Mouse (Mus musculus): ENCODE measurements around the gene Tiam1.
A peak's percentile ranks its signal among the peaks of the same experiment; 100 is the strongest.

Tiam1 gene

DNA sequence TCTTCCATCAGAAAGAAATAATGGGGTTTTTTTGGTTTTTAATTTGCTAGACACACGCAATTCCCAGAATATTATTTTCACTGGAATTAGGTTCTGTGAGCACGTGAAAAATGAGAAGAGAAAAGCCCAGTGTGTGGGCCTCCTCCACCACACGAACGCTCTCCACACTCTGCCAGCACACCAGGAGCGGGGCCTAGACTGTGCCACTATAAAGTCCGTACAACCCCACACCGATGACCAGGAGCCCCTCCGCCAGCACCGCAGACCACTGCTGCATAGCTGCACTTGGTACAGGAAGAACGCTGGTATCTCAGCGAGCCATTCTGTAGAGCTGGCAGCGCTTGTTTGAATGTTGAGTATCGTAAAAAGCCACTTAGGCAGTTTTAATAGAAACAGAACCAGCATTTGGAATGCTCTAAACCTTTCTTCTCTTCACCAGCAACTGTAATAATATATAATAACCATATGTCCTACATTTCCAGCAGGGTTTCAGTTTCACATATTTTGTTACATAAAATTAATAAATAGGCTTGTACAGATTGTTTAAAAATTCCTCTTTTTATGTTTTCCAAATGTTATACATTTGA, 136.1 kb downstream of the Tiam1 start:
- DNase-seq (ENCODE audit: extremely low spot score, low read depth, low spot score): no peak

DNA sequence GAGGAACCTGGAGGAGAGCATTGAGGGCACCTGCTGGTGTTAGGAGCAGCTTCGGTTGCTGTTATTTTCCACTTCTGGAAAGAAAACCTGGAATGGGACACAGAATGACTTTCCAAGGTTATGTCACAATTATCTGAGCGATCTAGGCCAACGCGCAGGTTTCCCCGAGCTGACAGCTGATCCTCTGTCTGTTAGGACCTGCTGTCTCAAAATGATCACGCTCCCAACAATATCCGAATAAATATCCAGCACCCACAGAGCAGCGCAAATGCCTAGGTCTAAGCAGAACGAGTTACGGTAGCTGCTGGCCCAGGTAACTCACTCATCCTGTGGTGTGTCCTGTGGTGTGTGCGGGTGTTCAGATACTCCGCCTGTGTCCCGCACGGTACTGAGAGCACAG, 140.0 kb downstream of the Tiam1 start:
- no peak for DNase-seq (ENCODE audit: extremely low spot score, low read depth, low spot score)

DNA sequence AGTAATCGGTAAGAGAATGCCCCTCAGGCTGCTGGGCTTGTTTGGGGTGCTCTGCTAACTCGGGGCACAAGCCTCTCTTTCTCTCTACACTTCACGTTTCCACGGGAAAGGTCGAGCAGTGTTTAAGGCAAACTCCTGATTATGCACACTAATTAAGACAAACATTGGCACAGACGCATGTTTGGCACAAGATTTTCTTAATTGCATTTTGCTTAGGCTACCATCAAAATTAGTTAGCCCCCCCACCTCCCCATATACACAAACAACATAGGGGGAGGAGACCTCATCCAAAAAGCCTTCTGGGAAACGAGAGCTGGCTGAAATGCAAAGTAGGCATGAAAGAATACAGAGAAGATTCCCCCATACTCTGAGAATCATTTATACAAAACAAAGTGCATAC, 148.4 kb downstream of the Tiam1 start:
- DNase-seq (ENCODE audit: extremely low spot score, low read depth, low spot score): no peak

DNA sequence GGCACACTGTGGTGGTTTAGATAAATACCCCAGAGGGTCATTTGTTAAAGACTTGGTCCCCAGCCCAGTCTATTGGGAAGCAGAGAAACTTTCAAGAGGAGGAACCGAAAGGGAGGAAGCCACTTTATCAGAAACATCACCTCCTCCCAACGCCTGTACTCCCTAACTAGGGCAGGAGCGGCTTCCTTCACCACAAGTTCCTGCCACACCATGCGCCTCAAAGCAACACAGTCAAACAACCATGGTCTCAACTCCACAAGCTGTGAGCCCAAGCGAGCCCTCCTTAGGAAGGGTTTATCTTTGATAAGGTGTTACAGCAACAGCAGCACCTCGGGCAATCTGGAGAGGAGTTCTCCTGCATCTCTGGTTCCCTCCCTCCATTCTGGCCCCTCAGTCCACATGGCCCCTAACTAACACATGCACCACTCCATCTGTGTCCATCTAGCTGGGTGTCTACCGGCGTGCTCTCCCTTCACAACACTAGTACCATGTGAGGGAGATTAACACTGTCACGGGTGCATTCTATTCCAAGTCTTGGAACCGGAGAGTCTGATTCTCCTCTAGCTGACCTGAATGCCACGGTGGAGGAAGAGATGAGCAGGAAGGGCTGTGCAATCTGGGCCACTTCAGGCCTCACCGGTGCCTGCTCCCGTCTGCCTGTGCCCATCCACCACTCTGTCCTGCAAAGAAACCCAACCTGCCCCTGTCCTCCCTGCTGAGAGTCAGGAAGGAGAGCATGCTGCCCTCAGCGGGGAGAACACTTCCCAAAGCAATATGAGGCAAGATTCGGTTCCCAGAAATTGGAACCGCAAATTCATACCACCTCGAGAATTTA, 149.4 kb downstream of the Tiam1 start:
- no peak for DNase-seq (ENCODE audit: extremely low spot score, low read depth, low spot score)

DNA sequence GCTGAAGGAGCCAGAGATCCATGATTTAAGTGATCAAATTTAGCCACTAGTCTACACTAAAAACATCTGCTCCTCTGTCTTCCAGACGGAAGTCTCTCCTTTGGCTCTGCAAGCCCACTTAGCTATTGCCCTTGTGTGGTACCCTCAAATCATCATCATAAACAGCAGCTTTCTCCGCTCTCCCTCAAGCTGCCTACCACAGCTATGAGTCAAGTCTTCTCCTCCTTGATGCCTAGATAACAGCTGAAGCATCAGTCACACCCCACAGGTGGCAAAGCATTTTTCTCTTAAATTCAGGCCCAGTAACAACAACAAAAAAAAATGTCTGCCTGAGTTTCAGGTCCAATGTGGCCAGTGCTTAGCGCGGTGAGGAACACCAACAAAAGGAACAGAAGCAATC, 150.1 kb downstream of the Tiam1 start:
- no peak for DNase-seq (ENCODE audit: extremely low spot score, low read depth, low spot score)

DNA sequence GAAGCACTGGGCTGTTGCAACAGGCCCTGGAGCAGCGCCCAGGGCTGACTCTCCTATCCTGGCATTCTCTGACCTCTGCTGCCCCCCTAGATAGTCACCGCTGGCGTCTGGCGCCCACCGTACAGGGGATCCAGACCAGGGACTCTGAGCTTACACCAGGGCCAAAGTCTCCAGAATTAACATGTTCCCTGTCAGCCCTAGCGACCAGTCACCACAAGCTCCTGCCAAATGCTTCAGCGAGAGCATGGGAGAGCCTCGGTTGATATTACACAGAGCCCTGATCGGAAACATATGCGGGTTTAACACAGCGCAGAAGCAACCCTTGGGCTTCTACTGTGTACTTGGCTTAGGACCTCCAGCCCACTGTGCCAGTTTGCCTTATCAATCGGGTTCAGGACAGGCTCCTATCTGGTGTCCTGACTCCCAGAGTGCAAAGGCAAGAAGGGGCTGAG, 151.8 kb downstream of the Tiam1 start:
- peak; percentile 42 for DNase-seq (ENCODE audit: extremely low spot score, low read depth, low spot score)

DNA sequence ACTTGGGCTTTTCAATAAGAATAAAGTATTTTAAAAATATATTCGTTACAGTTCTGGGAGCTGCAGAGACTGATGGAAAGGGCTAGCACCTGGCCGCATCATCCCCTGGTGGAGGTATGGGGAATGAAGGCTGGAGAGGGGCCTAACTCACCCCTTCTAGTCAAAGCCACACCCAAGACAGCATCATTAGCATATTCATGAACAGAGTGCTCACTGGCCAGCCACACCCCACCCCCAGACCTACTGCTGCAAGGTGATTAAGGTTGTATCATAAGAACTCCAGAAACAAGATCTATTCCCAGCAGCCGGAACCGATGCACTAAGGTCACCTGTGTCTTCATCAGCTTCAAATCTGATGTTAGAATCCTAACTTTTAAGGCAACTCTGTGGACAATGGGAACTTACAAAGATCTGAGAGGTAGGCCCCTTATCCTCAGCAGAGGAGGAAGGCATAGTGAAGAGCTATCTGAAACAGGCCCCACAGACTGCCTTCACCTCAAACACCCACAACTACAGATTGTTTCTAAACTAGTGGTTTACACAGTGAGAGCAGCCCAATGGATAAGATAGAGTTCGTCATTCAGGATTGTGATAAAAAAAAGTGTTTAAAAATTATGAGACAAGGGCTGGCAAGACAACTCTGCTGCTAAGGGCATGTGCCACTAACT, 153.1 kb downstream of the Tiam1 start:
- DNase-seq (ENCODE audit: extremely low spot score, low read depth, low spot score): no peak

DNA sequence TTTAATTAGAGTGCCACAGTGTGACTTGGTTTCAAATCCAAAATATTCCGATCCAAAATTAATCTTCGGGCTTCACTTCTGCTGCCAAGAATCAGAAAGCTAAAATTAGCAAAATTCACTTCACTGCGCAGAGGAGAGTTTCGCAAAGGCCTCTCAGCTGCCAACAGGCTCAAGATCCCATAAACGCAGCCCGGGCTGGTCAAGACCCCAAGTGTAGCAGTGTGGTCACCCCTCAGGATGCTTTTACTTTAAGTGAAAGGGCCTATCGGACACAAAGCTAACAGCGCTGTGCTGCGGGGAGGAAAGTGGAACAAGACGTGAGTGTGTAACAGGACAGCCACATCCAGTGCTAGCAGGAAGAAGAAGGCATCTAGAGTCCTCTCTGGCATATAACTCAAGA, 153.8 kb downstream of the Tiam1 start:
- no peak for DNase-seq (ENCODE audit: extremely low spot score, low read depth, low spot score)

DNA sequence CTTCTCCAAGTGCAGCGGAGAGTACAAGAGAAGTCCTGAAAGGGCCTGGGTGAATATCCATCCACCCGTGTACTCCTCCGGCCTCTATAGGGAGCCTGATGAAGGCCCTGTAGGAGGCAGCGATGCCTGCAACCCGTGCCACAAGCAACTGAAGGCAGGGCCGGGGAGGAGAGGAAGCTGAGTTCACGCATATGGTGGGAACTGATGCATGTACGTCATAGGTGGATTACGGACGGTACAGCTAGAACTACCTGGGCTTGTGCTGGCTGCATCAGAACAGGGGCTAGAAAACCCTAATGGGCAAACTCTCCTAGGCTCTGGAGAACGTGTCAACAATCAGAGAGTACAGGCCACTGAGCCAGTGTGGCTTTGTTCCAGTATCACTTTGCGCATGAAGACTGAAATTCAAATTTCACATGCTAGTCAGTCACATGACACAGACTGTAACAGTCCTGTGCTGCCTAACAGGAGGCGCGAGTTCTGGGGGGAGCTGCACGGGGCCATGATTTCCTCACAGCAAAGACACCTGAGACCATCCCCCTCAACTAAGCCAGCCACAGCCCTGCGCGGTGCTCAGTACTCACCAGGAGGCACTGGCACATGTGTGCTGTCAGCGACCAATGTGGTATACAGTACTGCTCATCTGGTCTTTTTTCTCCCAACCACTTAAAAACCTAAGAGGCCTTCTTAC, 156.8 kb downstream of the Tiam1 start:
- no peak for DNase-seq (ENCODE audit: extremely low spot score, low read depth, low spot score)

DNA sequence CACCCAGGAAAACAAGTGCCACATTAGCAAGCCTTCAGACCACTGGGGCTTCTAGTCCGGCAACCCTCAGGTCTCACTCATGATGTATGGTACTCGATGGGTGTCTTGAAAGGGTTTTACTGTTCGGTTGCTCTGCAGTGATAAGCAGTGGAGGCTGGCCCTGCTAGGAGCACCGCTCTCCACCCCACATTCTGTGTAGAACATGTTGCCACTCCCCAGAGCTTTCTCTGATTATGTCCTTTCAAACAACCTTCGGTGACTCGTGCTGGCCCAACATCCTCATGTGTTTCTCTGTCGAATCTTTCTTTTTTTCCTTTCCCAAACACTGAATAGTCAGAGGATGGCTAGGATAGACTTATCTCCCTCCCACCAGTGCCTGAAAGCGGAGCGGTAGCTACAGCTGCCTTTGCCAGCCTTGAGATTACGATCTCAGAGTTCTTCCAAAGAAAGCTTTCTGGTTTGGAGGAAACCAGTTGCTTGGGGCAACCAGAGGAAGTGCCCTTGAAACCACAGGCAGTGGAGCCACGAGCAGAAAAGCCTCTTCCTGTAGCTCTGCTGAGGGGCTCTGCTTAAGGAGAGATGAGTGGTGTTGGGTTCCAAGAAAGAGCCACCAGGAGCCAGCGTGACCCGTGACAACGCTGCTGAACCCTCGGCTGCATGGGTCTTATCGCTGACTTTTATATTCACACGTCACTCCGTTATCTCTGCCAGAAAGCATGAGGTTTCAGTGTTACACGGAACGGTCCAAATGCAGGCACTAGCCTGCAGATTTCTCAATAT, 157.7 kb downstream of the Tiam1 start:
- DNase-seq (ENCODE audit: extremely low spot score, low read depth, low spot score): no peak

DNA sequence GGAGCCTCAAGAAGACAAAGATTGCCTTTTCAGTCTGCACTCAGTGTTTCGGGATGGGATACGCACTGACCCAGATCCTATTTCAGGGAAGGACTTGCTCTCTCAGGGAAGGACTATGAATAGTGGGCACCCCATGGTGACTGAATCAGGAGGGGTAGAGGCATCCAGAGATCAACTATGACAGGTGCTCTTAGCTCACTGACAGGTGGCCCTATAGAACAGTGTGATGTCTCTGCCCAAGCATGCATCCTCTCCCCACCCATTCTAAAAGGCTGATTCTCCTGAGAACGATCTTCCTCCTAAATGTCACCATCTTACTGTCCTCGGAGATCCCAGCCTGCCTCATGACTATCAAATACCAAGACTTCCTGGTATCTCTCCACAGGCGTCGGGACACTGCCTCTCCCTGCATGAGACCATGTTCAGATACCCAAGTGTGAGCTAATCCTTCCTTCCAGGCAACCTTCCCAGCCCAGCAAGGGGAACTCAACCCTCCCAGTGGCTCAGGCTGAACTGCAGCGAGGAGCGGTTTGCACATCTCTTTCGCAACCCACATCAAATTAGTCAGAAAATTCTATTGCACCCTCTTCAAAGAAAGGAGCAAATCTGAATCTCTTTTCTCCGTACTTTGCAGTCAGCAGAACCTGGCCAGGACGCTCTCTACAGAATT, 163.4 kb downstream of the Tiam1 start:
- no peak for DNase-seq (ENCODE audit: extremely low spot score, low read depth, low spot score)

DNA sequence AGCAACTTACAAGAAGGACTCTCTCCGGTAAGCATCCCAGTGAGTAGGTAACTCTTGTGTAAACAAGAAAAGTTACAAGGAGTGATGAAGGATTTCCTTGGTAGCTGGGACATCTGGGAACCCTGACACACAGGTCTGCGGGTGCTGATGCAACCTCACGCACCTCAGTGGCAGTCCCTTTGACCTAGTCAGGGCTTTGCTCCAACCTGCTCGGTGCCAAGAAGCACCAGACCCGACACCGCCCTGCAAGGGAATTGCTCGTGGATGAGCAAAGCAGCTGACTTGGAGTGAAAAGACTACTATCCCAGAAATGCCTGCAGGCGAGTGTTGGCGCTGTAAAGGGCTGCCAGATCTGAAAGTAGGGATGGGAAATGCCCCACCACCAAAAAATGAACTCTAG, 168.1 kb downstream of the Tiam1 start:
- no peak for DNase-seq (ENCODE audit: extremely low spot score, low read depth, low spot score)

DNA sequence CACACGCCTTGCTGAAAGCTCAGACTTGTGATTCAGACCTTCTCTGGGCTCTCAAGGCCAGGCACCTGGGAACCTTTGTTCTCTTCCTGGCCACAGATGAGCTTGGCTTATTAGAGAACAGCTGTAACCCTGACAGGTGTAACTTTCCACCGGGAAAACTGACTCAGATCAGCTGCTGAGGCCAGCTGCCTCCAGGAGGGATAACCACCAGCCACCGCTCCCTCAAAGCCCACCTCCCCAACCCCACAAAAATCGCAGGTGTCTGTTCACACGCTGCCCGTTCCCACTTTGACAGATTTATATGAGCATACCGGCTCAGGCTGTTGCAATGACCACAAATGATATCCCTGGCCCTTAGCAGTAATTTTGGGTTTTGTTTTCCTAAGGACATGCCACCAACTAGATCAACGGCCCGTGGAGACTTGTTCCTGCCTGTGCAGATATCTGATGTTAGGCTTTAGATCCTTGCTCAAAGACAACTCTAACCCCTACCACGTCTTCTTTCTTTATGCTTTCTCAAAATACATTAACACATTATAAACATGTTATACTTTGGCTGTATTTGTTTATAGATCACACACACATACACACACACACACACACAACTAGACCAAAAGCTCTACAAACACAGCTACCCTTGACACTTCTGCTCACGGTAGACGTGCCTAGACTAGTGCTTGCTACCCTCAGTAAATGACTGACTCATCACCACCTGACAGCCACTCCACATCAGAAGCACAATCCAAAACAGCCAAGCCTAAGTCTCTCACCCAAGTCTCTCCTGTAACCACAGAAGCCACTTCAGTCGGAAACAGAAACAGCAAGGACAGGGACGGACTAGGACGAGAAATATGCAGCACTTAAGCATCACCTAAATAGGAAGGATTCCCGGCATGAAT, 169.5 kb downstream of the Tiam1 start:
- DNase-seq (ENCODE audit: extremely low spot score, low read depth, low spot score): no peak

DNA sequence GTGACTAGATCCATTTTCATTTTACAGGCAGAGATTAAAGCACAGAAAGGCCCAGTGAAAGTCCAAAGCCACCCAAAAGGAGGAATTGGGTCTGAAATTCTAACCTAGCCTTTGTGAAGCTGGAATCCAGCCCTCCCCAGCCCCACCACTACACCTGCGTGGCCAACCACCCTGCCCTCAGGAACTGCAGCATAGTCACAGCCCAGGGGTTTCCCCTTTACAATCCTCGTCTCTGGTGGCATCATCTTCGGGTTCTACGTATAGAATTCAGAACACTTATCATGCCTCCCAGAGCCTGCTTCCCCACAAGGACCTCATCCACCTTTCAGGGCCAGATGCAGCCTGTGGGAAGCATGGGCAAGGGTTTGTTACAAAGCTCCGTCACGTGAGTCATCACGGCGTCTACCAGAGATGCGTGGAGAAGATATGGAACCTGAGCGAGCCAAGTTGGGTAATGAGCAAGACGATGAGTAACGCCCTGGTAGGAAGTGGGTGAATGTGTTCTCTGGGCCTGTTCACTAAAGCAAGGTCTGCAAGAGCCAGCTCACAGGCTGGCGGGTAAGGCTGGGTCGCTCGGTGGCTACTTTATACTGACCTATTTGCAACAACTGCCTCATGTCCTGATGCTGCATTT, 170.6 kb downstream of the Tiam1 start:
- DNase-seq (ENCODE audit: extremely low spot score, low read depth, low spot score): no peak

DNA sequence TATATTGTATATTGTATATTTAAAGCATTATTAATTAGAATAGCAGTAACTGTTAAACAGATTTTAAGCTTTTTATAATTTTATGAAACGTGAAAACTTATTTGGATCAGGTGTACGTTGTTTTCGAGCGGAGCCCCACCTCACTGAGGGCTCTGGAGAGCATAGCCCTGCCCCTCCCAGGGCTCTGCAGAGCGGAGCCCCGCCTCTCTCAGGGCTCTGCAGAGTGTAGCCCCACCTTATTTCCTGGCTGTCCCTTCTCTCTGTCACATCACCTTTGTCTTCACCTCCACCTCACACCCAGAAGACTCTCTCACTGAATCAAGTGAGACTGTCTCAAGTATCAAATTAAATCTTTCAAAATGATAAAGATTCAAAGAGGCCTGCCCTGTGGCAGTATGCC, 171.6 kb downstream of the Tiam1 start:
- DNase-seq (ENCODE audit: extremely low spot score, low read depth, low spot score): no peak

DNA sequence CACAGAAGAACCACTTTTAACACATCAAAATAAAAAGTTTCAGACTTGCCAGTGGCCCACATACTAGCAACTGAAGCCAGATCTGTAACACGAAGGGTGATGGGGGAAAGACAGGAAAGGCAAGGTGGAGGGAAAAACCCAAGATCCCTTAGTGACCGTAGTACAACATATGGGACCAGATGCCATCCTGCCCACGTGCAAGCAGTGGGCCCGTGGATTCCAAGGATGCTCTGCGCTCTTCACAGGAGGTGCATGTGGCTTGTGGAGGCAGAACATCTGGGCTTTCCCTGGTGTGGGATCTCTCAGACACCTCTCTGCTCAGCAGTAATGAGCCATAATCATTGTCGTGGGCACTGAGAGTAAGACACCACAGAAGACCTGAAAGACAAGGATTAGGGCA, 175.5 kb downstream of the Tiam1 start:
- no peak for DNase-seq (ENCODE audit: extremely low spot score, low read depth, low spot score)

DNA sequence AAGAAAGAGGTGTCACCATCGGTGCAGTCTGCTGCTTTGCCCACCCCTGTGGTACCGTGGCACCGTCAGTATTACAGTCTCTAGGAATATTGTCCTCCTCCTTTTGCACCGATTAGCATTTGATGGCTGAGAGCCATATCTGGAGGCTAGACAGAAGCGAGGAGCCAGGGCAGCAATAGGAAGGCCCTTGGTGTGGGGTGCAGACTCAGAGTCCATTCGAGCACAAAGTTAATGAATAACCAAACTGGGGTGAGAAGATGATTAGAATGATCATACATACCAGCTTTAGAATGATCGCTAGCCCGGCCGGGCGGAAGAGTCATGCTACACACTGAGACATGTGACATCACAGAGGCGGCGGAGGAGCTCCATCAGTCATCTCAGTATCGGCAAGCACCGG, 180.7 kb downstream of the Tiam1 start:
- DNase-seq (ENCODE audit: extremely low spot score, low read depth, low spot score): no peak

DNA sequence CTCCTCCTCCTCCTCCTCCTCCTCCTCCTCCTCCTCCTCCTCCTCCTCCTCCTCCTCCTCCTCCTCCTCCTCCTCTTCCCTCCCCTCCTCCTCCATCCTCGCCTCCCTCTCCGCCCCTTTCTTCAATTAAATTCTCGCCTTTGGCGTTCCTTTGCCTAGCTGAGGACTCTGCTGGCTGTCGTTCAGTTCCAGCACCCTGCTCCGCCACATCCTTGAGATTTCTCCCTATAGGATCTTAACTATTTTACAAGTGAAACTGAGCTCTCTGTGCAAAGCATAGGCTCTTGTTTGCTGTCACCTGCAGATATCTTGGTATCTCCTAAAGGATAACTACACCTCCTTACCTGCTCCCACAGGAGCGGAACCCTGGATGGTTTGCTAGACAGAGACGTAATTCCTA, 182.7 kb downstream of the Tiam1 start:
- DNase-seq (ENCODE audit: extremely low spot score, low read depth, low spot score): no peak

Data from hindlimb bud, embryonic 11.5 days (tissue).